In genomic region chr2:169982925-169983324, GRCm38 (mm10) we compare ENCODE assay signal across 21 mouse cellular contexts.
DNase-seq lines count a peak whose midpoint lies in the region; ATAC-seq and TF ChIP-seq lines count a peak whose summit lies in the region.
"Had no signal": no experiment of that assay in that cellular context is flagged by ENCODE, and none has a peak within 500 bp of the region (broad histone marks: within the 10 kb centered on the region; RNA-seq: fewer than 3 reads in every experiment).

No protein-coding gene starts in this region.

- H3K4me2 ChIP-seq in forebrain, embryonic 16.5 days (ENCODE audit: low read length): no peak overlapping the region
- H3K4me2 ChIP-seq in forebrain, embryonic 13.5 days: no peak overlapping the region
- no peak overlapping the region for H3K4me2 ChIP-seq in hindbrain, postnatal 0 days (ENCODE audit: low read depth, low read length)
- H3K4me2 ChIP-seq in hindbrain, embryonic 12.5 days (replicated peaks): no peak overlapping the region
- no peak overlapping the region for H3K4me2 ChIP-seq in midbrain, postnatal 0 days (ENCODE audit: low read depth, low read length, poor library complexity, severe bottlenecking)
- H3K4me2 ChIP-seq in midbrain, embryonic 13.5 days (replicated peaks): no peak overlapping the region
- H3K4me2 ChIP-seq: embryonic facial prominence, embryonic 15.5 days; forebrain, embryonic 15.5 days; heart, embryonic 12.5 days had no signal

- H3K27ac ChIP-seq in forebrain, embryonic 16.5 days (ENCODE audit: low read length): no peak overlapping the region
- H3K27ac ChIP-seq in forebrain, embryonic 13.5 days: no peak overlapping the region
- no peak overlapping the region for H3K27ac ChIP-seq in hindbrain, postnatal 0 days
- no peak overlapping the region for H3K27ac ChIP-seq in hindbrain, embryonic 12.5 days
- H3K27ac ChIP-seq in midbrain, postnatal 0 days (ENCODE audit: low read depth, low read length): no peak overlapping the region
- no peak overlapping the region for H3K27ac ChIP-seq in midbrain, embryonic 13.5 days
- H3K27ac ChIP-seq: embryonic facial prominence, embryonic 15.5 days; forebrain, embryonic 15.5 days; hindbrain, embryonic 10.5 days had no signal

- H3K9ac ChIP-seq in forebrain, embryonic 16.5 days (replicated peaks; ENCODE audit: low read depth, low read length): no peak overlapping the region
- H3K9ac ChIP-seq in forebrain, embryonic 13.5 days: no peak overlapping the region
- H3K9ac ChIP-seq in hindbrain, postnatal 0 days (replicated peaks; ENCODE audit: low read length): no peak overlapping the region
- no peak overlapping the region for H3K9ac ChIP-seq in hindbrain, embryonic 12.5 days
- H3K9ac ChIP-seq in midbrain, postnatal 0 days (replicated peaks; ENCODE audit: low read length, poor library complexity, severe bottlenecking): no peak overlapping the region
- no peak overlapping the region for H3K9ac ChIP-seq in midbrain, embryonic 13.5 days (replicated peaks)
- H3K9ac ChIP-seq: embryonic facial prominence, embryonic 15.5 days; forebrain, embryonic 15.5 days; heart, embryonic 12.5 days had no signal

- no peaks in the 10 kb centered on the region for H3K27me3 ChIP-seq in forebrain, embryonic 16.5 days (replicated peaks; ENCODE audit: control insufficient read depth, insufficient read depth, low read length)
- H3K27me3 ChIP-seq in forebrain, embryonic 13.5 days: no peaks in the 10 kb centered on the region
- no peaks in the 10 kb centered on the region for H3K27me3 ChIP-seq in hindbrain, postnatal 0 days (ENCODE audit: insufficient read depth, low read length)
- no peaks in the 10 kb centered on the region for H3K27me3 ChIP-seq in hindbrain, embryonic 12.5 days
- no peaks in the 10 kb centered on the region for H3K27me3 ChIP-seq in midbrain, postnatal 0 days (ENCODE audit: insufficient read depth, low read length)
- no peaks in the 10 kb centered on the region for H3K27me3 ChIP-seq in midbrain, embryonic 13.5 days
- H3K27me3 ChIP-seq: embryonic facial prominence, embryonic 15.5 days; forebrain, embryonic 15.5 days; heart, embryonic 12.5 days had no signal

- TF ChIP-seq CTCF in hindbrain, postnatal 0 days (IDR thresholded peaks at IDR 0.05; ENCODE audit: low read depth): no peak
- no peak for TF ChIP-seq CTCF in midbrain, postnatal 0 days (IDR thresholded peaks at IDR 0.05)

- no peaks in the 10 kb centered on the region for H3K36me3 ChIP-seq in forebrain, embryonic 16.5 days (ENCODE audit: control insufficient read depth, insufficient read depth)
- H3K36me3 ChIP-seq in forebrain, embryonic 13.5 days (ENCODE audit: poor library complexity, severe bottlenecking): no peaks in the 10 kb centered on the region
- H3K36me3 ChIP-seq in hindbrain, postnatal 0 days (ENCODE audit: insufficient read depth, low read length): no peaks in the 10 kb centered on the region
- no peaks in the 10 kb centered on the region for H3K36me3 ChIP-seq in hindbrain, embryonic 12.5 days
- no peaks in the 10 kb centered on the region for H3K36me3 ChIP-seq in midbrain, postnatal 0 days (ENCODE audit: insufficient read depth, low read length)
- no peaks in the 10 kb centered on the region for H3K36me3 ChIP-seq in midbrain, embryonic 13.5 days
- H3K36me3 ChIP-seq: embryonic facial prominence, embryonic 15.5 days; forebrain, embryonic 15.5 days; heart, embryonic 12.5 days; hindbrain, embryonic 10.5 days had no signal

- peak; percentile 61 for DNase-seq in hindbrain, postnatal 0 days (ENCODE audit: low spot score)
- peak; percentile 56 for DNase-seq in midbrain, postnatal 0 days (ENCODE audit: low spot score)
- DNase-seq in gonadal fat pad, adult 2 months (ENCODE audit: low read depth): peak; percentile 19
- DNase-seq in thymus, postnatal 14 days: no peak
- DNase-seq: adrenal gland, adult 2 months; adrenal gland, postnatal 25 days; cerebellum, adult 11 months; cerebellum, adult 9-10 months; embryo, embryonic 11 days; gastrocnemius, postnatal 14 days had no signal

- H3K4me1 ChIP-seq in forebrain, embryonic 16.5 days (replicated peaks; ENCODE audit: control insufficient read depth, insufficient read depth, low read length): no peaks in the 10 kb centered on the region
- no peaks in the 10 kb centered on the region for H3K4me1 ChIP-seq in forebrain, embryonic 13.5 days
- no peaks in the 10 kb centered on the region for H3K4me1 ChIP-seq in hindbrain, postnatal 0 days (ENCODE audit: insufficient read depth, low read length)
- H3K4me1 ChIP-seq in hindbrain, embryonic 12.5 days: no peaks in the 10 kb centered on the region
- no peaks in the 10 kb centered on the region for H3K4me1 ChIP-seq in midbrain, postnatal 0 days (ENCODE audit: insufficient read depth, low read length)
- no peaks in the 10 kb centered on the region for H3K4me1 ChIP-seq in midbrain, embryonic 13.5 days (replicated peaks)
- H3K4me1 ChIP-seq: embryonic facial prominence, embryonic 15.5 days; forebrain, embryonic 15.5 days; heart, embryonic 12.5 days; hindbrain, embryonic 10.5 days had no signal

- ATAC-seq in forebrain, embryonic 16.5 days: peak; percentile 61; the same call in 1 of the 2 replicates
- no peak for ATAC-seq in forebrain, embryonic 13.5 days
- ATAC-seq in hindbrain, postnatal 0 days: no peak
- no peak for ATAC-seq in hindbrain, embryonic 12.5 days (ENCODE audit: low FRiP score)
- ATAC-seq in midbrain, postnatal 0 days (ENCODE audit: low FRiP score): no peak
- ATAC-seq in midbrain, embryonic 13.5 days: no peak
- ATAC-seq: forebrain, embryonic 15.5 days; inflammation-experienced regulatory T-cells, adult 6 months; intestine, postnatal 0 days had no signal

- H3K4me3 ChIP-seq in forebrain, embryonic 16.5 days (replicated peaks; ENCODE audit: low read length): no peak overlapping the region
- H3K4me3 ChIP-seq in forebrain, embryonic 13.5 days: no peak overlapping the region
- no peak overlapping the region for H3K4me3 ChIP-seq in hindbrain, postnatal 0 days (ENCODE audit: low read length)
- H3K4me3 ChIP-seq in hindbrain, embryonic 12.5 days: no peak overlapping the region
- no peak overlapping the region for H3K4me3 ChIP-seq in midbrain, postnatal 0 days (ENCODE audit: low read depth, low read length)
- no peak overlapping the region for H3K4me3 ChIP-seq in midbrain, embryonic 13.5 days (replicated peaks)
- H3K4me3 ChIP-seq: embryonic facial prominence, embryonic 15.5 days; erythroblast, embryonic 14.5 days; forebrain, embryonic 15.5 days; heart, embryonic 12.5 days; hindbrain, embryonic 10.5 days had no signal

- no peaks in the 10 kb centered on the region for H3K9me3 ChIP-seq in forebrain, embryonic 16.5 days (ENCODE audit: control insufficient read depth, low read length)
- H3K9me3 ChIP-seq in forebrain, embryonic 13.5 days (replicated peaks): no peaks in the 10 kb centered on the region
- H3K9me3 ChIP-seq in hindbrain, postnatal 0 days (ENCODE audit: low read length): no peaks in the 10 kb centered on the region
- no peaks in the 10 kb centered on the region for H3K9me3 ChIP-seq in hindbrain, embryonic 12.5 days (replicated peaks)
- H3K9me3 ChIP-seq in midbrain, postnatal 0 days (ENCODE audit: low read length): no peaks in the 10 kb centered on the region
- peaks cover 4% of the 10 kb centered on the region; the same call in 1 of the 2 replicates for H3K9me3 ChIP-seq in midbrain, embryonic 13.5 days
- H3K9me3 ChIP-seq: embryonic facial prominence, embryonic 15.5 days; forebrain, embryonic 15.5 days; heart, embryonic 12.5 days; hindbrain, embryonic 10.5 days had no signal

- 65% methylated on average over 10 of the region's 10 CpGs for WGBS in forebrain, embryonic 16.5 days
- 89% methylated on average over 10 of the region's 10 CpGs for WGBS in forebrain, embryonic 13.5 days
- 60% methylated on average over 10 of the region's 10 CpGs for WGBS in hindbrain, postnatal 0 days
- WGBS in hindbrain, embryonic 12.5 days: 93% methylated on average over 10 of the region's 10 CpGs
- WGBS in midbrain, postnatal 0 days: 83% methylated on average over 10 of the region's 10 CpGs
- WGBS in midbrain, embryonic 13.5 days: 94% methylated on average over 10 of the region's 10 CpGs
